Mouse (Mus musculus): ENCODE data around the gene Celf5. TPM values are rescaled to one million over a fixed set of nuclear protein-coding genes. Genes with fewer than 3 reads are reported as not detected.

The Celf5 gene
- polyA plus RNA-seq, 1 experiment from 2014 or later = 77.6 TPM

- H3K9ac ChIP-seq = no peak overlapping the region
- no peak for ATAC-seq (ENCODE audit: low FRiP score, low read depth)
- peaks cover 56% of the 10 kb centered on the region for H3K4me1 ChIP-seq (replicated peaks)
- H3K27ac ChIP-seq (replicated peaks) = no peak overlapping the region
- WGBS = 25% methylated on average over 3 of the region's 3 CpGs
- peak overlapping the region; percentile 78 for H3K4me2 ChIP-seq
- H3K4me3 ChIP-seq = peak overlapping the region; percentile 48
- no peaks in the 10 kb centered on the region for H3K9me3 ChIP-seq
- H3K27me3 ChIP-seq = peaks cover 20% of the 10 kb centered on the region; the same call in 1 of the 2 replicates
- H3K36me3 ChIP-seq = no peaks in the 10 kb centered on the region
These were observed 55.2 kb downstream of the Celf5 start for GRCm38 (mm10) chr10:81427327-81427726.

GRCm38 (mm10) chr10:81426897-81427296 is 55.6 kb downstream of the Celf5 start:
- no peak for ATAC-seq (ENCODE audit: low FRiP score, low read depth)
- no peaks in the 10 kb centered on the region for H3K9me3 ChIP-seq
- peaks cover 56% of the 10 kb centered on the region for H3K4me1 ChIP-seq (replicated peaks)
- peak overlapping the region; percentile 78 for H3K4me2 ChIP-seq
- peaks cover 20% of the 10 kb centered on the region; the same call in 1 of the 2 replicates for H3K27me3 ChIP-seq
- H3K9ac ChIP-seq = peak overlapping the region; percentile 53
- WGBS = under 1% methylated on average over 36 of the region's 38 CpGs
- H3K27ac ChIP-seq (replicated peaks) = no peak overlapping the region
- peak overlapping the region; percentile 48 for H3K4me3 ChIP-seq
- no peaks in the 10 kb centered on the region for H3K36me3 ChIP-seq

GRCm38 (mm10) chr10:81426081-81426671 is 56.3 kb downstream of the Celf5 start:
- Histone ChIP-seq H3K9me3 (no peaks in the 10 kb centered on the region), H3K4me2 (peak overlapping the region; percentile 78), H3K36me3 (no peaks in the 10 kb centered on the region), H3K4me1 (replicated peaks) (peaks cover 50% of the 10 kb centered on the region), H3K27me3 (peaks cover 20% of the 10 kb centered on the region; the same call in 1 of the 2 replicates), H3K4me3 (peak overlapping the region; percentile 48), H3K9ac (peak overlapping the region; percentile 53), H3K27ac (replicated peaks) (no peak overlapping the region)
- ATAC-seq (ENCODE audit: low FRiP score, low read depth) = no peak
- WGBS = 0% methylated on average over 18 of the region's 33 CpGs

GRCm38 (mm10) chr10:81425236-81425850 is 57.2 kb downstream of the Celf5 start:
- no peak overlapping the region for H3K9ac ChIP-seq
- peak overlapping the region; percentile 48 for H3K4me3 ChIP-seq
- peaks cover 20% of the 10 kb centered on the region; the same call in 1 of the 2 replicates for H3K27me3 ChIP-seq
- H3K9me3 ChIP-seq = no peaks in the 10 kb centered on the region
- peak overlapping the region; percentile 78 for H3K4me2 ChIP-seq
- ATAC-seq (ENCODE audit: low FRiP score, low read depth) = no peak
- WGBS = 34% methylated on average over 10 of the region's 10 CpGs
- H3K27ac ChIP-seq (replicated peaks) = peak overlapping the region; percentile 40; the same call in 1 of the 2 replicates
- no peaks in the 10 kb centered on the region for H3K36me3 ChIP-seq
- peaks cover 47% of the 10 kb centered on the region for H3K4me1 ChIP-seq (replicated peaks)

GRCm38 (mm10) chr10:81424246-81425051 is 58.1 kb downstream of the Celf5 start:
- Histone ChIP-seq H3K36me3 (no peaks in the 10 kb centered on the region), H3K4me1 (replicated peaks) (peaks cover 43% of the 10 kb centered on the region), H3K4me3 (no peak overlapping the region), H3K9ac (no peak overlapping the region), H3K27me3 (peaks cover 20% of the 10 kb centered on the region; the same call in 1 of the 2 replicates), H3K9me3 (no peaks in the 10 kb centered on the region), H3K4me2 (peak overlapping the region; percentile 78), H3K27ac (replicated peaks) (peak overlapping the region; percentile 40; the same call in 1 of the 2 replicates)
- WGBS = 6% methylated on average over 24 of the region's 25 CpGs
- no peak for ATAC-seq (ENCODE audit: low FRiP score, low read depth)

- Histone ChIP-seq H3K9me3 (no peaks in the 10 kb centered on the region), H3K36me3 (no peaks in the 10 kb centered on the region), H3K4me2 (peak overlapping the region; percentile 78; the same call in 1 of the 2 replicates), H3K4me1 (replicated peaks) (peaks cover 43% of the 10 kb centered on the region), H3K4me3 (no peak overlapping the region), H3K9ac (no peak overlapping the region), H3K27ac (replicated peaks) (peak overlapping the region; percentile 21; the same call in 1 of the 2 replicates), H3K27me3 (peaks cover 20% of the 10 kb centered on the region; the same call in 1 of the 2 replicates)
- 70% methylated on average over 4 of the region's 4 CpGs for WGBS
- no peak for ATAC-seq (ENCODE audit: low FRiP score, low read depth)
These were observed 58.8 kb downstream of the Celf5 start for GRCm38 (mm10) chr10:81423476-81424245.

- Histone ChIP-seq H3K27ac (replicated peaks) (no peak overlapping the region), H3K4me2 (no peak overlapping the region), H3K36me3 (no peaks in the 10 kb centered on the region), H3K9ac (no peak overlapping the region), H3K9me3 (no peaks in the 10 kb centered on the region), H3K27me3 (peaks cover 11% of the 10 kb centered on the region; the same call in 1 of the 2 replicates), H3K4me3 (no peak overlapping the region), H3K4me1 (replicated peaks) (peaks cover 52% of the 10 kb centered on the region)
- 82% methylated on average over 3 of the region's 3 CpGs for WGBS
- no peak for ATAC-seq (ENCODE audit: low FRiP score, low read depth)
These were observed 59.8 kb downstream of the Celf5 start for GRCm38 (mm10) chr10:81422661-81423217.

- Histone ChIP-seq H3K9ac (no peak overlapping the region), H3K4me3 (no peak overlapping the region), H3K36me3 (no peaks in the 10 kb centered on the region), H3K27ac (replicated peaks) (no peak overlapping the region), H3K27me3 (peaks cover 8% of the 10 kb centered on the region; the same call in 1 of the 2 replicates), H3K4me1 (replicated peaks) (peaks cover 54% of the 10 kb centered on the region), H3K4me2 (no peak overlapping the region), H3K9me3 (no peaks in the 10 kb centered on the region)
- no peak for ATAC-seq (ENCODE audit: low FRiP score, low read depth)
- 80% methylated on average over 6 of the region's 6 CpGs for WGBS
These were observed 60.3 kb downstream of the Celf5 start for GRCm38 (mm10) chr10:81422191-81422590.

- Histone ChIP-seq H3K27ac (replicated peaks) (no peak overlapping the region), H3K27me3 (0 out of 2 replicates have a peak, but pooled peaks cover 7% of the 10 kb centered on the region), H3K4me2 (no peak overlapping the region), H3K36me3 (no peaks in the 10 kb centered on the region), H3K4me1 (replicated peaks) (peaks cover 54% of the 10 kb centered on the region), H3K9me3 (no peaks in the 10 kb centered on the region), H3K4me3 (no peak overlapping the region), H3K9ac (no peak overlapping the region)
- WGBS = 82% methylated on average over 5 of the region's 5 CpGs
- ATAC-seq (ENCODE audit: low FRiP score, low read depth) = no peak
These were observed 60.8 kb downstream of the Celf5 start for GRCm38 (mm10) chr10:81421797-81422100.

GRCm38 (mm10) chr10:81421041-81421796 is 61.3 kb downstream of the Celf5 start:
- no peaks in the 10 kb centered on the region for H3K36me3 ChIP-seq
- H3K4me1 ChIP-seq (replicated peaks) = peaks cover 54% of the 10 kb centered on the region
- H3K9ac ChIP-seq = no peak overlapping the region
- no peak for ATAC-seq (ENCODE audit: low FRiP score, low read depth)
- H3K27me3 ChIP-seq = 0 out of 2 replicates have a peak, but pooled peaks cover 7% of the 10 kb centered on the region
- H3K4me2 ChIP-seq = no peak overlapping the region
- H3K27ac ChIP-seq (replicated peaks) = no peak overlapping the region
- WGBS = 74% methylated on average over 4 of the region's 4 CpGs
- H3K9me3 ChIP-seq = no peaks in the 10 kb centered on the region
- no peak overlapping the region for H3K4me3 ChIP-seq
